Mouse (Mus musculus) testis, adult 2 months (tissue): ENCODE measurements around the gene Pop4. TPM values are rescaled to one million over a fixed set of nuclear protein-coding genes. Genes with fewer than 3 reads are reported as not detected.
"Not testable (repeated sequence)": the region's sequence is repeated elsewhere in the genome, so short reads cannot be mapped to it uniquely, and the experiment has no call there.

Source experiments
- H3K27ac ChIP-seq: fragments of 200-500 bp; 2 replicates; pipeline ENCODE4 v1.5.1; 2012; ENCODE audit warnings: low read depth, low read length; ENCODE audit not compliant: control insufficient read depth, insufficient read depth
- H3K27me3 ChIP-seq: fragments of 200-500 bp; 2 replicates; pipeline ENCODE4 v1.6.1; 2012; ENCODE audit warnings: mild to moderate bottlenecking, low read length, moderate library complexity; ENCODE audit not compliant: control insufficient read depth, insufficient read depth
- H3K36me3 ChIP-seq: fragments of 200-500 bp; 2 replicates; pipeline ENCODE4 v1.6.1; 2012; ENCODE audit warnings: mild to moderate bottlenecking, low read length; ENCODE audit not compliant: control insufficient read depth, insufficient read depth
- H3K4me1 ChIP-seq: fragments of 200-500 bp; 2 replicates; pipeline ENCODE4 v1.6.1; 2012; ENCODE audit warnings: low read length; ENCODE audit not compliant: control insufficient read depth, insufficient read depth
- H3K4me3 ChIP-seq: fragments of 200-500 bp; 2 replicates; pipeline ENCODE4 v1.5.1; 2012; ENCODE audit warnings: low read depth, mild to moderate bottlenecking, low read length, moderate library complexity, mixed read lengths; ENCODE audit not compliant: control insufficient read depth
- CTCF ChIP-seq: fragments of 200-500 bp; IDR thresholded peaks from 2 replicates; pipeline ENCODE4 v1.5.1; 2012; ENCODE audit warnings: low read depth, mild to moderate bottlenecking, inconsistent platforms, low read length, moderate library complexity; ENCODE audit not compliant: control insufficient read depth, insufficient read depth, insufficient replicate concordance
- POLR2A ChIP-seq: fragments of 200-500 bp; IDR thresholded peaks from 2 replicates; pipeline ENCODE4 v1.6.1; 2012; ENCODE audit warnings: low read depth, mild to moderate bottlenecking, inconsistent platforms, low read length, moderate library complexity; ENCODE audit not compliant: control insufficient read depth
- polyA plus RNA-seq: library from polyadenylated mRNA; depleted of rRNA; stranded (reverse); fragments of >200 nt; gene quantifications from 2 replicates; pipeline ENCODE4 v1.2.3, GENCODE M21; 2012; rRNA removed

Pop4 gene
- 12.5 and 14.0 TPM in 2 replicates for polyA plus RNA-seq

- H3K36me3 ChIP-seq: peaks cover 2% of the 10 kb centered on the region
- H3K27ac ChIP-seq: peak within 1 kb of the TSS; percentile 86
- H3K27me3 ChIP-seq: no peaks in the 10 kb centered on the region
- H3K4me3 ChIP-seq: peak within 1 kb of the TSS; percentile 100
- peak; percentile 94 for TF ChIP-seq POLR2A
- no peak for TF ChIP-seq CTCF
- H3K4me1 ChIP-seq: peaks cover 2% of the 10 kb centered on the region
Measured at GRCm38 (mm10) chr7:38270703-38271510, at the start of gene Pop4. Gene Pop4 (minus strand): TSS chr7:38271423.

GRCm38 (mm10) chr7:38320641-38321040, 49.4 kb upstream of the Pop4 start:
- no peak for TF ChIP-seq POLR2A
- TF ChIP-seq CTCF: no peak
- H3K27me3 ChIP-seq: no peaks in the 10 kb centered on the region
- H3K4me3 ChIP-seq: no peak overlapping the region
- no peaks in the 10 kb centered on the region for H3K4me1 ChIP-seq
- H3K27ac ChIP-seq: no peak overlapping the region
- H3K36me3 ChIP-seq: no peaks in the 10 kb centered on the region

GRCm38 (mm10) chr7:38282192-38282591, 11.0 kb upstream of the Pop4 start:
- not testable (repeated sequence) for H3K36me3 ChIP-seq, H3K4me3 ChIP-seq, H3K27ac ChIP-seq, H3K4me1 ChIP-seq, H3K27me3 ChIP-seq

- H3K27me3 ChIP-seq: no peaks in the 10 kb centered on the region
- H3K27ac ChIP-seq: no peak overlapping the region
- no peak overlapping the region for H3K4me3 ChIP-seq
- H3K36me3 ChIP-seq: no peaks in the 10 kb centered on the region
- no peak for TF ChIP-seq POLR2A
- TF ChIP-seq CTCF: no peak
- H3K4me1 ChIP-seq: peaks cover 2% of the 10 kb centered on the region
Measured at GRCm38 (mm10) chr7:38272551-38272950, 1.3 kb upstream of the Pop4 start.

GRCm38 (mm10) chr7:38271859-38272258, 636 bp upstream of the Pop4 start:
- no peaks in the 10 kb centered on the region for H3K27me3 ChIP-seq
- peaks cover 2% of the 10 kb centered on the region for H3K36me3 ChIP-seq
- no peak overlapping the region for H3K27ac ChIP-seq
- H3K4me3 ChIP-seq: peak overlapping the region; percentile 38
- TF ChIP-seq CTCF (no peak), POLR2A (no peak)
- H3K4me1 ChIP-seq: peaks cover 2% of the 10 kb centered on the region

GRCm38 (mm10) chr7:38271511-38271811, 238 bp upstream of the Pop4 start:
- Histone ChIP-seq H3K4me1 (peaks cover 2% of the 10 kb centered on the region), H3K27me3 (no peaks in the 10 kb centered on the region), H3K27ac (peak overlapping the region; percentile 86), H3K36me3 (peaks cover 2% of the 10 kb centered on the region), H3K4me3 (peak overlapping the region; percentile 100)
- TF ChIP-seq POLR2A (no peak), CTCF (no peak)

GRCm38 (mm10) chr7:38267006-38267680, 4.1 kb downstream of the Pop4 start:
- H3K36me3 ChIP-seq: peaks cover 11% of the 10 kb centered on the region

More at GRCm38 (mm10) chr7:38267006-38267680, 4.1 kb downstream of the Pop4 start:
- TF ChIP-seq POLR2A (no peak), CTCF (peak; percentile 46; the same call in 1 of the 2 replicates)
- Histone ChIP-seq H3K27ac (peak overlapping the region; percentile 68), H3K4me3 (no peak overlapping the region), H3K27me3 (no peaks in the 10 kb centered on the region), H3K4me1 (peaks cover 2% of the 10 kb centered on the region)
